Mouse (Mus musculus): Measurements from ENCODE around the gene Nemp2. TPM values are rescaled to one million over a fixed set of nuclear protein-coding genes. Genes with fewer than 3 reads are reported as not detected.
A peak's percentile ranks its signal among the peaks of the same experiment; 100 is the strongest.

Gene Nemp2
- polyA plus RNA-seq, 1 experiment from 2014 or later: 10.9 TPM

DNA sequence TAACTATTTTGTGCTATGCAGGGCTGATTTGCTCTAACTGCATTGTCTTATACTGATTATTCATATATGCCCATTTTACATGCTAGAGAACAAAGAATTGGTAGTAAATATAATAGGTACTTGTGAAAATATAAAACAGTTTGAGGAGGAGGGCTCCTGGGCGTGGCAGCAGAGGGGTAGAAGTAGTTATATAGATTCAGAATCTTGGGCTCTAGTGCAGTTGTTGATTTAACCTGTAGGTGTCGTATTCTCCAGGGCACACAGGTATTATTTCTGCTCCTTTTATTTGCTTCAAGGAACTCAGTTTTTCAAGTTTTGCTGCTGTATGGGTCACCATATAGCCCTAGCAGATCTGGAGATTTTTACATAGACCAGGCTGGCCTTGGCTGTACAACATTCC is 1.1 kb downstream of the Nemp2 start:
- Histone ChIP-seq H3K9ac (peak overlapping the region; percentile 77), H3K36me3 (replicated peaks) (peaks cover 10% of the 10 kb centered on the region; the same call in 1 of the 2 replicates), H3K4me2 (peak overlapping the region; percentile 49), H3K4me1 (peaks cover 12% of the 10 kb centered on the region), H3K4me3 (replicated peaks) (peak overlapping the region; percentile 85), H3K9me3 (no peaks in the 10 kb centered on the region), H3K27me3 (no peaks in the 10 kb centered on the region), H3K27ac (no peak overlapping the region)
- ATAC-seq (ENCODE audit: low FRiP score): no peak; the same call in 1 of the 2 replicates
- WGBS: 74% methylated on average over 2 of the region's 2 CpGs

DNA sequence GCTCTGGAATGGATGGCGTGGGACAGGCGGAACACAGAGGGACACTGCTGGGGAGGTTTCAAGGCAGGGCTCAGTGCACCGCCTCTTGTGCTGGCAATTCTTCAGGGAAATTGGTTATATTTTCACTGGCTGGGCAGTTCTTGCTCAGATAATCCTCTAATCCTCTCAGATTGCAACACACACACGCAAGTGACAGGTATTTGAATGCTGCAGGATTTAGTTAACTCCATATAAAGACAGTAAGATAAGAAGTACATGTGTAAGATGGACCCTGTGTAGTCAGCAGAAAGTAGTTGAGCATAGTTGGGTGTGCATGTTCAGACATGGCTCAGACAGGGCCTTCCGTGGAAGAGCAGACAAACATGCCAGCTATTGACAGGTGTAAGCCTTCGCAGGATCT is 3.7 kb downstream of the Nemp2 start:
- ATAC-seq (ENCODE audit: low FRiP score): no peak
- Histone ChIP-seq H3K4me3 (replicated peaks) (no peak overlapping the region), H3K9me3 (no peaks in the 10 kb centered on the region), H3K9ac (no peak overlapping the region), H3K4me2 (no peak overlapping the region), H3K27me3 (no peaks in the 10 kb centered on the region), H3K36me3 (replicated peaks) (peaks cover 24% of the 10 kb centered on the region), H3K4me1 (peaks cover 12% of the 10 kb centered on the region), H3K27ac (no peak overlapping the region)
- 91% methylated on average over 6 of the region's 6 CpGs for WGBS

DNA sequence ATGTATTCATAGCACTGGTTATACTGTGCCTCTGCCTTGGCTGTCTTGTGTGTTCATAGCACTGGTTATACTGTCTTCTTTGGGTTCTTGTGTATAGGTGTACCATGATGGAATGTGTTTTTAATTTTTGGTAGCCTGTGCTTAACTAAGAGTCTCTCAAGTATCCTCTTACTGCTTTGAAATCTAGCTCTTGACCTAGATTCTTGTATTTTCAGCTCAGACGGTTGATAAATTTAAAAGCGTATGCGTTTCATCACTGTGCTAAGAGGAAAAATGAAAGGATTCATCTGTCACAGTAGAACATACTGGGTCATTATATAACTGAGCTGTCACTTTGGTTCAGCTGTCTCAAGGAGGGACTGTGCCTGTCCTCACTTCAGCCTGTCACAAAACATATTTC is 5.4 kb downstream of the Nemp2 start:
- WGBS: 93% methylated on average over 3 of the region's 3 CpGs
- no peaks in the 10 kb centered on the region for H3K27me3 ChIP-seq
- ATAC-seq (ENCODE audit: low FRiP score): no peak
- H3K4me1 ChIP-seq: peaks cover 12% of the 10 kb centered on the region
- no peaks in the 10 kb centered on the region for H3K9me3 ChIP-seq
- no peak overlapping the region for H3K9ac ChIP-seq
- H3K27ac ChIP-seq: no peak overlapping the region
- H3K4me3 ChIP-seq (replicated peaks): no peak overlapping the region
- peaks cover 32% of the 10 kb centered on the region for H3K36me3 ChIP-seq (replicated peaks)
- no peak overlapping the region for H3K4me2 ChIP-seq

DNA sequence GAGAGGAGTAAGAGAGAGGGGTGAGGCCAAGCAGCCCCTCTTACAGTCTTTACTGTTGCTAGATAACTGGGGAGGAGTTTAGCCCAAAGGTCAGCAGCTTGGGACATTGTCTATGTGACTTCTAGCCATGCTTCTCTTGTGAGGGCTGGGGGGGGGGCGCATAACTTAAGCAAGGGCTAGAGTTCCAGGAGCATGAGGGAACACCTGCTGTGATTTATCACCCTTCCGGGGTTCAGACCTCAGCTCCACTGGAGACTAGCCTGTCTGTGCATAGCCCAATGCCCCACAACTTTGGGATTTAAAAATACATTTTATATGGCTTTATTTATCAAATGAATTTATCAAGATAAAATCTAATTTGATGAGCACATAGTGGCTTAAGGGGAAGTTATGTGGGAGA is 7.6 kb downstream of the Nemp2 start:
- Histone ChIP-seq H3K27me3 (no peaks in the 10 kb centered on the region), H3K36me3 (replicated peaks) (peaks cover 32% of the 10 kb centered on the region), H3K4me3 (replicated peaks) (no peak overlapping the region), H3K9me3 (no peaks in the 10 kb centered on the region), H3K4me1 (no peaks in the 10 kb centered on the region), H3K9ac (no peak overlapping the region), H3K4me2 (no peak overlapping the region), H3K27ac (no peak overlapping the region)
- WGBS: 90% methylated on average over 2 of the region's 2 CpGs
- no peak for ATAC-seq (ENCODE audit: low FRiP score)

DNA sequence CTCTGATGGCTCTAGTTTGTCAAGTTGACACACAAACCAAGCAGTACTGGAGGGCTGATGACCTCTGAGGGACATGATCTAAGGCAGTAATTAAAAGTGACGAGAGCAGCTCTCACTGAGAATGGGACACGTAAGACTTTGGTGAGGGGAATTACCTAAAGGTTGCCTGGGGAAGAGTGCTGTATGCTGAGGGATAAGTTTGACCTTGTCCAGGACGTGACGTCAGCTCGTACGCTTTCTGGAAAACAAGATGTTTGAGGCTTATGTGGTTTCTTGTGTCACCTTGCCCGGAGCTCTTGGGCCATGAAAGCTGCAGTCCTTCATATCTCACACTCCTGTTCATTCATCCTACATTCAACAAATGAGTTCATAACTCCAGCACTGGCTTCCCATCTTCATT is 8.6 kb downstream of the Nemp2 start:
- no peak for ATAC-seq (ENCODE audit: low FRiP score)
- peaks cover 32% of the 10 kb centered on the region for H3K36me3 ChIP-seq (replicated peaks)
- no peak overlapping the region for H3K9ac ChIP-seq

DNA sequence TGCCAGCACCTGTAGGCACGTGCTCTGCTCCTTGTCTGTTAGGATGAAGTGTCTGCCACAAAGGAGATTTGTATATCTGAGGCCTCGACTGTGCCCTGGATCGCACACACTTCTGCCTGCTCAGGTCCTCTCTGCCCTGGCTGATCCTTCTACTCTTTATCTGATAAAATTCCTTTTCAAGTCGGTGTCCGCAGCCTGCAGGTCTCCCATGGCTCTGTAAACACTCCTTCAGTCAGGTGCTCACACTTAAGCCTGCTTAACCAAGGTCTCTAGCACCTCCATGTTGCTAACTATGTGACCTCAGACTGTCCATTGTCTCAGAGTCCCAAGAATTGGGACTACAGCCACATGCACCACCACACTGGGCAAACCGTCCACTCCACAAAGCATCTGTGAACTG is 9.8 kb downstream of the Nemp2 start:
- Histone ChIP-seq H3K36me3 (replicated peaks) (peaks cover 29% of the 10 kb centered on the region), H3K4me1 (no peaks in the 10 kb centered on the region), H3K4me2 (no peak overlapping the region), H3K27ac (no peak overlapping the region), H3K27me3 (no peaks in the 10 kb centered on the region), H3K9ac (no peak overlapping the region), H3K4me3 (replicated peaks) (no peak overlapping the region), H3K9me3 (no peaks in the 10 kb centered on the region)
- WGBS: 95% methylated on average over 6 of the region's 6 CpGs
- no peak for ATAC-seq (ENCODE audit: low FRiP score)

More for the DNA sequence above, 8.6 kb downstream of the Nemp2 start:
- Histone ChIP-seq H3K4me3 (replicated peaks) (no peak overlapping the region), H3K4me1 (no peaks in the 10 kb centered on the region), H3K27me3 (no peaks in the 10 kb centered on the region), H3K9me3 (no peaks in the 10 kb centered on the region), H3K27ac (no peak overlapping the region), H3K4me2 (no peak overlapping the region)
- 96% methylated on average over 7 of the region's 7 CpGs for WGBS

DNA sequence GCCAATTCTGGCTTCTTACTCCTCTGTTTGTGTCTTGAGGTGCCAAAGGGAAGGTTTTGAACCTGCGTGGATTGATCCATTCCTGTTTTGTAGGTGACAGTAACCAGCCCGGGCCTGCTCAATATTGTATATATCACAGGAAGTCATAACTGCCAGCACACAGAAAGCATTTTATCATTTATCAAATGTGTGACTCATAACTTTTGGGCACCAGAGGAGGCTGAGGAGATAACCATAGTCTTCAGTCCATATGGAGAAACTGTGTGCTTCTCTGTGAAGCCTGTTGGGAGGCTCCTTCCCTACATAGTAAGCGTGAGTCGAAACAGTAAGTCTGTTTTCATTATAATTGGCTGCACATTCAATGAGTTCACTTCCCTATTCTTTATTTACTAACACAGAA is 10.2 kb downstream of the Nemp2 start:
- Histone ChIP-seq H3K4me2 (no peak overlapping the region), H3K27me3 (no peaks in the 10 kb centered on the region), H3K27ac (no peak overlapping the region), H3K9ac (no peak overlapping the region), H3K4me1 (no peaks in the 10 kb centered on the region), H3K36me3 (replicated peaks) (peaks cover 30% of the 10 kb centered on the region), H3K9me3 (no peaks in the 10 kb centered on the region), H3K4me3 (replicated peaks) (no peak overlapping the region)
- ATAC-seq (ENCODE audit: low FRiP score): no peak
- WGBS: 91% methylated on average over 4 of the region's 4 CpGs

DNA sequence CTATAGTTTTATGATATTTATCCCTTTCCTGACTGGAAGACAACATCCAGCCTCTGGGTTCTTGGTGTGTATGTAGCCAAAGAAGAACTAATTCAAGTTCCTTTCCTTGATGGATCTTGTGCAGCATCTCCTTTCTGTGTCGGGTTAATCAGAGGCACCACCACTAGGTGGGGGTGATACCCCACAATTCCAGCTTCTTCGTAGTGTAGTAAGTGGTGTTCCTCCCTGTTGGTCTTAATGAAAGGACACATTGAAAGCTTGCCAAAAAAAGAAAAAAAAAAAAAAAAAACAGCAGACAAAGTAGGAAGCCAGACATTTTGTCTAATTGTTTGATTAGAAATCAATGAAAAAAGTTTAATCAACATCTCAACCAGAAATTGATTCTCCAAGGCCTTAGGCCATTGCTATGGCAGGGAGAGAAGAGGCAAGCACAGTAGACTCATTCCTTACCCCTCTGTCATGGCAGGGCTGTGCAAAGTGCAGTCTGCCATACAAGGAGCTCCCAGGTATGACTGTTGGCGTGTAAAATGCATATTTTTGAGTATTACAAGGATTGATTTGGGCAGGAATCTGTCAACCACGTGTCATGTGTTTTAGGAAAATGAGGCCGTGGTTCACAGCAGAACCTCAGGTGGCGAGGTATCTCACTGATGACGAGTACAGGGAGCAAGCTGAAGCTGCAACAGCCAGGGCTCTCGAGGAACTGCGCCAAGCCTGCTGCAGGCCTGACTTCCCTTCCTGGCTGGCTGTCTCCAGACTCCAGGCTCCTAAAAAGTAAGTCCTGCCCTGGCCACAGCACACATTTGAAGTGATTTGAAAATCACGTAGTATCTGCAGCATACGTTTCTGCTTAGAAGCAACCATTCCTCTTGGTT is 17.9 kb downstream of the Nemp2 start:
- Histone ChIP-seq H3K27ac (no peak overlapping the region), H3K9ac (no peak overlapping the region), H3K4me2 (no peak overlapping the region), H3K27me3 (no peaks in the 10 kb centered on the region), H3K4me3 (replicated peaks) (no peak overlapping the region), H3K36me3 (replicated peaks) (peaks cover 30% of the 10 kb centered on the region), H3K4me1 (no peaks in the 10 kb centered on the region), H3K9me3 (no peaks in the 10 kb centered on the region)
- WGBS: 85% methylated on average over 11 of the region's 11 CpGs
- peak; percentile 79; the same call in 1 of the 2 replicates for ATAC-seq (ENCODE audit: low FRiP score)

DNA sequence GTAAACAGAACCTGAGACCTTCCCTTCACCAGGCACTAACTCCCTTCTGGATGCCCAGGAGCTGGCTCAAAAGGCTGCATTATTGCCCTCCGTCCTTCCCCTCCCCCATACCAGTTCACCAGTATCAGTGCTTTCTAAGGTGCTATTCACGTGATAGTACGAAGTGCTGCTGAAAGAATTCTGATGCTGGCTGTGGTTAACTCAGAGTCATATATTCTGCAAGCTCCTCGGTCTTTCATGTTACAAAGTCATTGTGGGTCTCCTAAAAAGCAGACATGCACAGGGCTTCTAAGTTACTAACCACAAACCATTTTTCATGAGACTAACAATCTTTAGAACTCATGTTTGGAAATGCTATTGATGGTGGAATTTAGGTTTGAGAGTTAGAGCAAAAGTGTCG is 19.6 kb downstream of the Nemp2 start:
- Histone ChIP-seq H3K27me3 (no peaks in the 10 kb centered on the region), H3K4me1 (no peaks in the 10 kb centered on the region), H3K9me3 (no peaks in the 10 kb centered on the region), H3K36me3 (replicated peaks) (peaks cover 28% of the 10 kb centered on the region), H3K9ac (no peak overlapping the region), H3K4me2 (no peak overlapping the region), H3K4me3 (replicated peaks) (no peak overlapping the region), H3K27ac (no peak overlapping the region)
- no peak for ATAC-seq (ENCODE audit: low FRiP score)
- 93% methylated on average over 5 of the region's 5 CpGs for WGBS

DNA sequence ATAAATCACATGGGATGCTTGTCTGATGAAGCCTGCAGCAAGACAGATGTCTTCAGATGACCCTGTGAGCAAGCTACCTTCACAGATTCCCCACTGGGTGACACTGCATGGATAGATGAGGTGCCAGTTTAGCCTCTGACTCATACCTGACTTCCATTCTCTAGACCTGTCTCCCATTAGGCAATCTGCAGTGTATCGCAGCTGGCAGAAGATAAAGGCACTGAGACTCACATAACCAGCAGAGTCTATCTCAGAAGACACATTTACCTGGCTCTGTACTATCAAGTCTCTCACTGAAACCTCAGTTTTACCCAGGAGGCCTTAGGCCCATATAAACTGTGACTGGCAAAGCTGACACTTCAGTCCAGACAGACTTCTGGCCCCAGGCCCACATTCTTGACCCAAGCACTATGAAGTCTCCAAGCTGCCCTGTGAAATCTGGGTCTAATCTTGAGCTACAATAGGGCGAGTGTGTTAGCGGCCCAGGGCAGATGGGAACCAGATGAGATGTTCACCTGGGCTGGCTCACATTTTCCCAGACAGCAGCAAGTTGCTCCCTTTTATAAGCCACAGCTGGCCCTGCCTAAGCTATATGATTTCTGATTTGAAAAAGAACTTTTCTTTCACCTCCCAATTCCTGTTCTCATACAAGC is 22.2 kb downstream of the Nemp2 start:
- 90% methylated on average over 3 of the region's 3 CpGs for WGBS
- H3K4me3 ChIP-seq (replicated peaks): no peak overlapping the region
- H3K4me2 ChIP-seq: no peak overlapping the region
- no peaks in the 10 kb centered on the region for H3K4me1 ChIP-seq
- no peak overlapping the region for H3K27ac ChIP-seq
- H3K27me3 ChIP-seq: no peaks in the 10 kb centered on the region
- H3K9me3 ChIP-seq: no peaks in the 10 kb centered on the region
- no peak overlapping the region for H3K9ac ChIP-seq
- no peak for ATAC-seq (ENCODE audit: low FRiP score)
- peaks cover 13% of the 10 kb centered on the region for H3K36me3 ChIP-seq (replicated peaks)

DNA sequence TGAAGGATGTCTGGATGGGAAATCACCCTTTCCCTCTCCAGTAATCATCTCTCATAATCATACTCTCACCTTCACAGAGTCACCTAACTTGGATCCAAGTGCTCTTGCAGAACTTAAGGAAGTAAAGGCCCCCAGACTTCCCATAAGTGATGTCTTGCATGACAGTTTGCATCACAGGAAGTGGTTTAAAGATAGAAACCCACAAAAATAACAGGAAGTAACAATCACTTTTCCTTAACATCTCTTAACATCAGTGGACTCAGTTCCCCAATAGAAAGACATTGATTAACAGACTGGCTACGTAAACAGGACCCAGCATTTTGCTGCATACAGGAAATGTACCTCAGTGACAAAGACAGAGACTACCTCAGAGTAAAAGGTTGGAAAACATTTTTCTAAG is 22.9 kb downstream of the Nemp2 start:
- H3K4me3 ChIP-seq (replicated peaks): no peak overlapping the region
- no peak overlapping the region for H3K4me2 ChIP-seq
- H3K9ac ChIP-seq: no peak overlapping the region
- no peak overlapping the region for H3K27ac ChIP-seq
- ATAC-seq (ENCODE audit: low FRiP score): no peak
- H3K36me3 ChIP-seq (replicated peaks): peaks cover 19% of the 10 kb centered on the region
- H3K9me3 ChIP-seq: no peaks in the 10 kb centered on the region
- H3K27me3 ChIP-seq: no peaks in the 10 kb centered on the region
- 87% methylated on average over 1 of the region's 1 CpGs for WGBS
- H3K4me1 ChIP-seq: no peaks in the 10 kb centered on the region

DNA sequence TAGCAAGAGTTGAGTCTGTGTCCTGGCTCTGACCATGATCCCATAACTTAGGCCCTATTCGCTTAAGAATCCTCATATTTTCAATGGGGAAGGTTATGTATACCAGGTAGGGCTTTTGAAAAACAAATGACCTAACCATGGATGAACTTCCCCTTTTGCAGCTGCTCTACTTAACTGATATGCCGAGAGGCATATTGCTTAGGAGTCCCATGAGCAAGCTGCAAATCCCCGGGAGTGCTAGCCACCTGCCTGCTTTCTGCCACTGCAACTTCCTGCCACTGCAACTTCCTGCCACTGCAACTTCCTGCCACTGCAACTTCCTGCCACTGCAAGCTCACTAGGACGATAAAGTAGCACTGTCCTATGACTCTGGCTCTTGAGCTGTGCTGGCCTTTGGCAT is 24.6 kb downstream of the Nemp2 start:
- no peak for ATAC-seq (ENCODE audit: low FRiP score)

DNA sequence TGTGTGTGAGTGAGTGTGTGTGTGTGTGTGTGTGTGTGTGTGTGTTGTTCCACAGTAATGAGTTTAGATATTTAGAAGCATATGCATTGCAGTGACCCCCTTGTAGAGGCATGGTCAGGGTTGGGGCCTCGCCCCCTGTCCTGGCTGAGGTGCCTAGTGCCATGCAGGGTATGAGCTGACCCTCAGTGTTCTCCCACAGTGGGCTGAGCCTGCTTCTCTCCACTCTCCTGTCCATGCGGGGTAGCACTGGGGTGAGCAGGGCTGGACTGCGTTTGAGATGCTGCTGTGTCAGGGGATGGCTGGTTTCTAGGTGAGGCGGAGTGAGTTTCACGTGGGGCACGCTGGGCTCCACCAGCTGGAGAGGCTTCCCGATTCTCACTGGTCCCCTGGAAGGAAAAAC is 27.7 kb downstream of the Nemp2 start:
- Histone ChIP-seq H3K4me1 (no peaks in the 10 kb centered on the region), H3K36me3 (replicated peaks) (peaks cover 5% of the 10 kb centered on the region; the same call in 1 of the 2 replicates), H3K9me3 (no peaks in the 10 kb centered on the region), H3K9ac (no peak overlapping the region), H3K27ac (no peak overlapping the region), H3K4me2 (no peak overlapping the region), H3K4me3 (replicated peaks) (no peak overlapping the region), H3K27me3 (no peaks in the 10 kb centered on the region)
- no peak for ATAC-seq (ENCODE audit: low FRiP score)
- WGBS: 92% methylated on average over 7 of the region's 7 CpGs

More for the DNA sequence above, 24.6 kb downstream of the Nemp2 start:
- H3K4me3 ChIP-seq (replicated peaks): no peak overlapping the region
- no peaks in the 10 kb centered on the region for H3K27me3 ChIP-seq
- H3K9ac ChIP-seq: no peak overlapping the region
- H3K4me1 ChIP-seq: no peaks in the 10 kb centered on the region
- H3K36me3 ChIP-seq (replicated peaks): peaks cover 8% of the 10 kb centered on the region
- no peaks in the 10 kb centered on the region for H3K9me3 ChIP-seq
- no peak overlapping the region for H3K27ac ChIP-seq
- no peak overlapping the region for H3K4me2 ChIP-seq
- WGBS: 91% methylated on average over 4 of the region's 4 CpGs
